Mouse (Mus musculus) MEL (cell line): ENCODE results near the gene Ccsap. TPM values are rescaled to one million over a fixed set of nuclear protein-coding genes. Genes with fewer than 3 reads are reported as not detected.

Experiments used
- DNase-seq: peaks from one replicate; pipeline ENCODE4 v3.0.0; 2011; ENCODE audit warnings: low read depth, low spot score
- H3K27ac ChIP-seq: 2 replicates; pipeline ENCODE4 v1.5.1; 2012; ENCODE audit warnings: low read depth, mild to moderate bottlenecking, control low read depth, low read length, moderate library complexity; ENCODE audit not compliant: control insufficient read depth
- H3K27me3 ChIP-seq, 2 experiments: fragments of 150-350 bp in 1 of 2; sonication (generic) in 1 of 2; 2 replicates each; pipeline ENCODE4 v1.6.1; 2012; ENCODE audit warnings: low read length in 2 of 2, mild to moderate bottlenecking in 2 of 2, improper control_type of control experiment in 1 of 2, moderate library complexity in 1 of 2; ENCODE audit not compliant: insufficient read depth in 2 of 2, control insufficient read depth in 1 of 2
- H3K36me3 ChIP-seq, 2 experiments: 2 replicates each; pipeline ENCODE4 v1.6.1; 2012 to 2014; ENCODE audit warnings: low read length in 2 of 2, improper control_type of control experiment in 1 of 2, inconsistent platforms in 1 of 2, mild to moderate bottlenecking in 1 of 2; ENCODE audit not compliant: insufficient read depth in 2 of 2, control insufficient read depth in 1 of 2
- H3K4me1 ChIP-seq, 2 experiments: fragments of 150-350 bp in 1 of 2; sonication (generic) in 1 of 2; 2 replicates each; pipeline ENCODE4 v1.6.1; 2012; ENCODE audit warnings: low read length in 2 of 2, improper control_type of control experiment in 1 of 2, mild to moderate bottlenecking in 1 of 2; ENCODE audit not compliant: insufficient read depth in 2 of 2, control insufficient read depth in 1 of 2
- H3K4me3 ChIP-seq, 2 experiments: fragments of 150-350 bp in 1 of 2; sonication (generic) in 1 of 2; 2 replicates each; pipeline ENCODE4 v1.5.1; 2012; ENCODE audit warnings: low read depth in 2 of 2, low read length in 2 of 2, mild to moderate bottlenecking in 2 of 2, moderate library complexity in 2 of 2, control low read depth in 1 of 2, improper control_type of control experiment in 1 of 2; ENCODE audit not compliant: control insufficient read depth in 1 of 2, insufficient read depth in 1 of 2
- H3K79me2 ChIP-seq: 2 replicates; pipeline ENCODE4 v1.6.1; 2012; ENCODE audit warnings: mild to moderate bottlenecking, low read length, moderate library complexity; ENCODE audit not compliant: control insufficient read depth, poor library complexity, insufficient read depth
- H3K9ac ChIP-seq: 2 replicates; pipeline ENCODE4 v1.6.1; 2012; ENCODE audit warnings: low read depth, mild to moderate bottlenecking, control low read depth, low read length, moderate library complexity; ENCODE audit not compliant: control insufficient read depth, poor library complexity, severe bottlenecking
- H3K9me3 ChIP-seq: fragments of 150-350 bp; sonication (generic); replicated peaks from 2 replicates; pipeline ENCODE4 v1.6.1; 2012; ENCODE audit warnings: mild to moderate bottlenecking, low read length, improper control_type of control experiment, moderate library complexity; ENCODE audit not compliant: insufficient read depth
- BHLHE40 ChIP-seq: IDR thresholded peaks from 2 replicates; pipeline ENCODE4 v1.6.1; 2012; ENCODE audit warnings: low read depth, mild to moderate bottlenecking, inconsistent platforms, low read length, improper control_type of control experiment, borderline replicate concordance
- CHD1 ChIP-seq: IDR thresholded peaks from 2 replicates; pipeline ENCODE4 v1.6.1; 2012; ENCODE audit warnings: low read depth, mild to moderate bottlenecking, inconsistent platforms, low read length, improper control_type of control experiment
- CHD2 ChIP-seq: IDR thresholded peaks from 2 replicates; pipeline ENCODE4 v1.6.1; 2011; ENCODE audit warnings: low read length, improper control_type of control experiment
- CTCF ChIP-seq, 3 experiments: IDR thresholded peaks in 2 of 3; conservative IDR thresholded peaks in 1 of 3; 2 replicates each; pipeline ENCODE4 v1.5.1; 2011 to 2012; ENCODE audit warnings: low read length in 3 of 3, low read depth in 2 of 3, mild to moderate bottlenecking in 2 of 3, improper control_type of control experiment in 1 of 3, inconsistent platforms in 1 of 3, mixed read lengths in 1 of 3, moderate library complexity in 1 of 3; ENCODE audit not compliant: control insufficient read depth in 1 of 3, insufficient read depth in 1 of 3, poor library complexity in 1 of 3, severe bottlenecking in 1 of 3
- E2F4 ChIP-seq: IDR thresholded peaks from 2 replicates; pipeline ENCODE4 v1.6.1; 2011; ENCODE audit warnings: low read depth, low read length, improper control_type of control experiment, borderline replicate concordance
- ELF1 ChIP-seq: IDR thresholded peaks from 2 replicates; pipeline ENCODE4 v1.6.1; 2014; ENCODE audit warnings: low read depth, mild to moderate bottlenecking, inconsistent platforms, low read length, improper control_type of control experiment, moderate library complexity
- EP300 ChIP-seq, 2 experiments: IDR thresholded peaks; 2 replicates each; pipeline ENCODE4 v1.6.1; 2011; ENCODE audit warnings: improper control_type of control experiment in 2 of 2, low read length in 2 of 2, low read depth in 1 of 2, mild to moderate bottlenecking in 1 of 2
- ETS1 ChIP-seq: IDR thresholded peaks from 2 replicates; pipeline ENCODE4 v1.6.1; 2012; ENCODE audit warnings: low read depth, mild to moderate bottlenecking, inconsistent platforms, low read length, improper control_type of control experiment, moderate library complexity
- GABPA ChIP-seq: IDR thresholded peaks from 2 replicates; pipeline ENCODE4 v1.6.1; 2012; ENCODE audit warnings: low read depth, mild to moderate bottlenecking, inconsistent platforms, low read length, improper control_type of control experiment, moderate library complexity
- GATA1 ChIP-seq: IDR thresholded peaks from 2 replicates; pipeline ENCODE4 v1.6.1; 2011; ENCODE audit warnings: low read depth, low read length, improper control_type of control experiment
- HCFC1 ChIP-seq: IDR thresholded peaks from 2 replicates; pipeline ENCODE4 v1.6.1; 2012; ENCODE audit warnings: low read depth, mild to moderate bottlenecking, inconsistent platforms, low read length, improper control_type of control experiment, moderate library complexity
- JUND ChIP-seq: IDR thresholded peaks from 2 replicates; pipeline ENCODE4 v1.6.1; 2011; ENCODE audit warnings: low read depth, mild to moderate bottlenecking, improper control_type of control experiment, low read length
- KAT2A ChIP-seq: conservative IDR thresholded peaks from 2 replicates; pipeline ENCODE4 v1.6.1; 2012; ENCODE audit warnings: low read depth, low read length, improper control_type of control experiment, inconsistent platforms
- MAFK ChIP-seq: IDR thresholded peaks from 2 replicates; pipeline ENCODE4 v1.6.1; 2011; ENCODE audit warnings: low read depth, mild to moderate bottlenecking, low read length, improper control_type of control experiment, borderline replicate concordance
- MAX ChIP-seq: IDR thresholded peaks from 2 replicates; pipeline ENCODE4 v1.6.1; 2011; ENCODE audit warnings: low read length, improper control_type of control experiment
- MAZ ChIP-seq: IDR thresholded peaks from 2 replicates; pipeline ENCODE4 v1.6.1; 2012; ENCODE audit warnings: low read depth, mild to moderate bottlenecking, inconsistent platforms, low read length, improper control_type of control experiment
- MEF2A ChIP-seq: IDR thresholded peaks from 2 replicates; pipeline ENCODE4 v1.6.1; 2014; ENCODE audit warnings: low read depth, mild to moderate bottlenecking, inconsistent platforms, low read length, improper control_type of control experiment; ENCODE audit not compliant: poor library complexity, insufficient replicate concordance, severe bottlenecking; ENCODE audit errors: extremely low read depth
- MXI1 ChIP-seq: IDR thresholded peaks from 2 replicates; pipeline ENCODE4 v1.6.1; 2011; ENCODE audit warnings: mild to moderate bottlenecking, low read depth, low read length, improper control_type of control experiment
- MYB ChIP-seq: IDR thresholded peaks from 2 replicates; pipeline ENCODE4 v1.6.1; 2011; ENCODE audit warnings: mild to moderate bottlenecking, low read depth, low read length, improper control_type of control experiment
- MYC ChIP-seq: IDR thresholded peaks from 2 replicates; pipeline ENCODE4 v1.6.1; 2011; ENCODE audit warnings: low read depth, mild to moderate bottlenecking, low read length, improper control_type of control experiment, moderate library complexity
- NELFE ChIP-seq: IDR thresholded peaks from 2 replicates; pipeline ENCODE4 v1.6.1; 2011; ENCODE audit warnings: low read depth, low read length, improper control_type of control experiment
- NRF1 ChIP-seq: IDR thresholded peaks from 2 replicates; pipeline ENCODE4 v1.6.1; 2014; ENCODE audit warnings: low read depth, mild to moderate bottlenecking, inconsistent platforms, low read length, improper control_type of control experiment, moderate library complexity; ENCODE audit not compliant: poor library complexity, insufficient read depth, severe bottlenecking
- POLR2A ChIP-seq, 2 experiments: IDR thresholded peaks; 2 replicates each; pipeline ENCODE4 v1.6.1; 2011 to 2012; ENCODE audit warnings: low read length in 2 of 2, mild to moderate bottlenecking in 2 of 2, control low read depth in 1 of 2, improper control_type of control experiment in 1 of 2, low read depth in 1 of 2, moderate library complexity in 1 of 2; ENCODE audit not compliant: control insufficient read depth in 1 of 2, insufficient read depth in 1 of 2, poor library complexity in 1 of 2
- POLR2AphosphoS2 ChIP-seq: IDR thresholded peaks from 2 replicates; pipeline ENCODE4 v1.6.1; 2011; ENCODE audit warnings: low read length, improper control_type of control experiment
- POLR2AphosphoS5 ChIP-seq: IDR thresholded peaks from 2 replicates; pipeline ENCODE4 v1.6.1; 2012; ENCODE audit warnings: low read depth, borderline replicate concordance, mild to moderate bottlenecking, inconsistent platforms, low read length, moderate library complexity, mixed read lengths
- RAD21 ChIP-seq: IDR thresholded peaks from 2 replicates; pipeline ENCODE4 v1.6.1; 2011; ENCODE audit warnings: mild to moderate bottlenecking, low read depth, low read length, improper control_type of control experiment
- RCOR1 ChIP-seq: IDR thresholded peaks from 2 replicates; pipeline ENCODE4 v1.6.1; 2012; ENCODE audit warnings: low read depth, mild to moderate bottlenecking, inconsistent platforms, low read length, improper control_type of control experiment
- SIN3A ChIP-seq: IDR thresholded peaks from 2 replicates; pipeline ENCODE4 v1.6.1; 2012; ENCODE audit warnings: low read length, improper control_type of control experiment, inconsistent platforms
- SMC3 ChIP-seq: IDR thresholded peaks from 2 replicates; pipeline ENCODE4 v1.6.1; 2011; ENCODE audit warnings: low read depth, low read length, improper control_type of control experiment
- TAL1 ChIP-seq: IDR thresholded peaks from 2 replicates; pipeline ENCODE4 v1.6.1; 2012; ENCODE audit warnings: mild to moderate bottlenecking, inconsistent platforms, low read length, moderate library complexity, mixed read lengths
- TBP ChIP-seq: IDR thresholded peaks from 2 replicates; pipeline ENCODE4 v1.8.0; 2011; ENCODE audit warnings: low read depth, low read length, improper control_type of control experiment
- UBTF ChIP-seq: IDR thresholded peaks from 2 replicates; pipeline ENCODE4 v1.6.1; 2012; ENCODE audit warnings: low read depth, mild to moderate bottlenecking, inconsistent platforms, low read length, improper control_type of control experiment, moderate library complexity, borderline replicate concordance; ENCODE audit not compliant: insufficient read depth
- USF1 ChIP-seq: IDR thresholded peaks from 2 replicates; pipeline ENCODE4 v1.6.1; 2014; ENCODE audit warnings: low read depth, mild to moderate bottlenecking, inconsistent platforms, low read length, improper control_type of control experiment, moderate library complexity
- USF2 ChIP-seq, 2 experiments: IDR thresholded peaks; 2 replicates each; pipeline ENCODE4 v1.6.1; 2011 to 2012; ENCODE audit warnings: improper control_type of control experiment in 2 of 2, low read length in 2 of 2, borderline replicate concordance in 1 of 2, inconsistent platforms in 1 of 2, low read depth in 1 of 2, mild to moderate bottlenecking in 1 of 2; ENCODE audit not compliant: insufficient read depth in 1 of 2
- ZC3H11A ChIP-seq: IDR thresholded peaks from 2 replicates; pipeline ENCODE4 v1.6.1; 2012; ENCODE audit warnings: low read depth, mild to moderate bottlenecking, inconsistent platforms, low read length, improper control_type of control experiment
- ZKSCAN1 ChIP-seq: IDR thresholded peaks from 2 replicates; pipeline ENCODE4 v1.6.1; 2012; ENCODE audit warnings: low read depth, mild to moderate bottlenecking, inconsistent platforms, low read length, improper control_type of control experiment, moderate library complexity
- ZMIZ1 ChIP-seq: IDR thresholded peaks from 2 replicates; pipeline ENCODE4 v1.6.1; 2012; ENCODE audit warnings: low read depth, mild to moderate bottlenecking, inconsistent platforms, low read length, improper control_type of control experiment, moderate library complexity
- ZNF384 ChIP-seq: IDR thresholded peaks from 2 replicates; pipeline ENCODE4 v1.6.1; 2012; ENCODE audit warnings: low read depth, mild to moderate bottlenecking, inconsistent platforms, low read length, improper control_type of control experiment
- polyA plus RNA-seq, 2 experiments: library from polyadenylated mRNA; stranded (reverse) in 1 of 2; unstranded in 1 of 2; fragments of >175 nt in 1 of 2; fragments of >200 nt in 1 of 2; gene quantifications; 2 replicates each; pipeline versions ENCODE4 v1.2.1 to v1.2.4; 2012; ENCODE audit warnings: low replicate concordance in 2 of 2, low read depth in 1 of 2; ENCODE audit not compliant: insufficient read length in 2 of 2, insufficient read depth in 1 of 2, missing spikeins in 1 of 2
- total RNA-seq: library from RNA; depleted of rRNA; stranded (reverse); fragments of 300-350 nt; gene quantifications from 2 replicates; pipeline ENCODE4 v1.2.3, GENCODE M21; 2012

The Ccsap gene
- total and polyA plus RNA-seq, 3 experiments = 6.7 to 12.1 TPM; not detected in 1

DNA sequence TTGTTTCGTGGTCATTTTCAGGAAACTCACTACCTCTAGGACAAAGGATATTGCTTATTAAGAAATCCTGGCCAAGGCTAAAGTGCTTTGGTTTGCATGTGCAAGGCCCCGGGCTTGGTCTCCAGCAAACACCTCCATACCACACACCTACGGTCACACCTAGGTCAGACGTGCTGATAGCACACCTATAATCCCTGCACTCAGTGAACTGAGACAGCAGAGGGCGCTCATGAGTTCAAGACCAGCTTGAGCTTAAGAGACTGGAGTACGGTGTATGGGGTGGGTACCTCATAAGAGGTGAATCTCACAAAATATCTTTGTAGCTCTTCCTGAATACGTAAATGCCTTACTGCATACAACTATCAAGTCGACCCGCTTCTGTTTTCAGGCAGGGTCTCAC lies 24.6 kb downstream of the Ccsap start:
- DNase-seq = peak; percentile 79
- H3K79me2 ChIP-seq = no peaks in the 10 kb centered on the region
- no peak overlapping the region for H3K9ac ChIP-seq
- peaks cover 0 to 8% of the 10 kb centered on the region in 2 experiments; a peak in 1 of 4 replicates for H3K36me3 ChIP-seq
- no peak overlapping the region for H3K4me3 ChIP-seq
- no peak overlapping the region for H3K27ac ChIP-seq
- H3K4me1 ChIP-seq = no peaks in the 10 kb centered on the region
- no peaks in the 10 kb centered on the region for H3K27me3 ChIP-seq
- H3K9me3 ChIP-seq = no peaks in the 10 kb centered on the region
- peak; percentile 70 to 90 (median 79) for TF ChIP-seq CTCF (IDR thresholded peaks at IDR 0.05 in 2 of 3, conservative IDR thresholded peaks at IDR 0.05 in 1 of 3; ENCODE audit: control insufficient read depth in 1 of 3, insufficient read depth in 1 of 3, low read depth in 2 of 3, low read length in 3 of 3, poor library complexity in 1 of 3, severe bottlenecking in 1 of 3)
- TF ChIP-seq POLR2AphosphoS2 = peak; percentile 57
- TF ChIP-seq NRF1 = no peak
- TF ChIP-seq TBP = no peak
- TF ChIP-seq USF1 = no peak
- no peak for TF ChIP-seq MEF2A
- TF ChIP-seq MXI1 = no peak
- no peak for TF ChIP-seq ETS1
- TF ChIP-seq SMC3 = peak; percentile 73
- no peak for TF ChIP-seq E2F4
- TF ChIP-seq GATA1 = no peak
- TF ChIP-seq NELFE = no peak
- no peak for TF ChIP-seq KAT2A
- no peak; the same call in 1 of the 2 replicates for TF ChIP-seq ZMIZ1
- TF ChIP-seq MAX = no peak
- no peak for TF ChIP-seq UBTF
- no peak for TF ChIP-seq GABPA
- no peak for TF ChIP-seq EP300 (IDR thresholded peaks at IDR 0.05; ENCODE audit: low read depth in 1 of 2, low read length in 2 of 2)
- TF ChIP-seq ELF1 = no peak
- no peak for TF ChIP-seq POLR2A (IDR thresholded peaks at IDR 0.05; ENCODE audit: control insufficient read depth in 1 of 2, insufficient read depth in 1 of 2, low read depth in 1 of 2, low read length in 2 of 2, poor library complexity in 1 of 2)
- TF ChIP-seq TAL1 = no peak
- no peak for TF ChIP-seq MAFK
- TF ChIP-seq ZC3H11A = peak; percentile 28; the same call in 1 of the 2 replicates
- no peak for TF ChIP-seq RCOR1
- no peak for TF ChIP-seq ZNF384
- no peak for TF ChIP-seq MYC
- no peak for TF ChIP-seq JUND
- no peak for TF ChIP-seq HCFC1
- peak; percentile 47 for TF ChIP-seq RAD21
- TF ChIP-seq BHLHE40 = 0 out of 2 replicates have a peak, but pooled peaks have one; percentile 14
- no peak for TF ChIP-seq SIN3A
- no peak for TF ChIP-seq POLR2AphosphoS5
- no peak for TF ChIP-seq CHD2
- TF ChIP-seq USF2 (IDR thresholded peaks at IDR 0.05; ENCODE audit: borderline replicate concordance in 1 of 2, insufficient read depth in 1 of 2, low read depth in 1 of 2, low read length in 2 of 2) = no peak
- TF ChIP-seq MYB = no peak
- TF ChIP-seq MAZ = no peak
- TF ChIP-seq CHD1 = no peak
- TF ChIP-seq ZKSCAN1 = no peak
